Mouse (Mus musculus): ENCODE data around the gene Ubap1.

Gene Ubap1

GRCm38 (mm10) chr4:41409341-41409740 is 60.5 kb downstream of the Ubap1 start:
- in situ Hi-C loops (cut with MboI, MseI) = no loop called here

GRCm38 (mm10) chr4:41416966-41417365 is 68.2 kb downstream of the Ubap1 start:
- in situ Hi-C loops (cut with MboI, MseI) = no loop called here

- in situ Hi-C loops (cut with MboI, MseI) = no loop called here
Measured at GRCm38 (mm10) chr4:41438931-41439330, 90.1 kb downstream of the Ubap1 start.

Data from regulatory T cell (primary cell).